Mouse (Mus musculus) hindbrain, embryonic 13.5 days (tissue): ENCODE measurements around the gene Agpat3. TPM values are rescaled to one million over a fixed set of nuclear protein-coding genes. Genes with fewer than 3 reads are reported as not detected.

Experiments used
- ATAC-seq: fragments of 200-750 bp; cut with Nextera tagmentation; 2 replicates; pipeline ENCODE4 v1.8.0; 2017; ENCODE audit warnings: moderate TSS enrichment; ENCODE audit not compliant: low FRiP score
- H3K27ac ChIP-seq: fragments of 300-500 bp; sonication (generic); 2 replicates; pipeline ENCODE4 v1.5.1; 2015; ENCODE audit warnings: inconsistent platforms, mild to moderate bottlenecking, moderate library complexity
- H3K27me3 ChIP-seq: fragments of 300-500 bp; sonication (generic); 2 replicates; pipeline ENCODE4 v1.6.1; 2015; ENCODE audit warnings: mild to moderate bottlenecking, inconsistent platforms
- H3K36me3 ChIP-seq: fragments of 300-500 bp; sonication (generic); 2 replicates; pipeline ENCODE4 v1.6.1; 2015; ENCODE audit warnings: mild to moderate bottlenecking, inconsistent platforms
- H3K4me1 ChIP-seq: fragments of 300-500 bp; sonication (generic); replicated peaks from 2 replicates; pipeline ENCODE4 v1.6.1; 2015; ENCODE audit warnings: inconsistent platforms
- H3K4me2 ChIP-seq: fragments of 300-500 bp; sonication (generic); 2 replicates; pipeline ENCODE4 v1.6.1; 2015; ENCODE audit warnings: inconsistent platforms, mild to moderate bottlenecking, moderate library complexity
- H3K4me3 ChIP-seq: fragments of 300-500 bp; sonication (generic); 2 replicates; pipeline ENCODE4 v1.5.1; 2015; ENCODE audit warnings: mild to moderate bottlenecking, inconsistent platforms
- H3K9ac ChIP-seq: fragments of 300-500 bp; sonication (generic); 2 replicates; pipeline ENCODE4 v1.6.1; 2015; ENCODE audit warnings: mild to moderate bottlenecking, inconsistent platforms
- H3K9me3 ChIP-seq: fragments of 300-500 bp; sonication (generic); 2 replicates; pipeline ENCODE4 v1.6.1; 2016; ENCODE audit warnings: inconsistent platforms
- WGBS: fragments of 180-500 bp; shearing (Covaris S2); methylation state at CpG from one replicate; pipeline ENCODE4 v1.1.7; 2015; 5-methylcytosine and 5-hydroxymethylcytosine counted together
- polyA plus RNA-seq: library from polyadenylated mRNA; unstranded; fragments of >200 nt; fragmentation: Nextera tagmentation; extraction: Ambion mirVana; gene quantifications from 2 replicates; pipeline ENCODE4 v1.2.1, GENCODE M21; 2015

Agpat3 gene
- polyA plus RNA-seq = 51.2 and 54.4 TPM in 2 replicates

DNA sequence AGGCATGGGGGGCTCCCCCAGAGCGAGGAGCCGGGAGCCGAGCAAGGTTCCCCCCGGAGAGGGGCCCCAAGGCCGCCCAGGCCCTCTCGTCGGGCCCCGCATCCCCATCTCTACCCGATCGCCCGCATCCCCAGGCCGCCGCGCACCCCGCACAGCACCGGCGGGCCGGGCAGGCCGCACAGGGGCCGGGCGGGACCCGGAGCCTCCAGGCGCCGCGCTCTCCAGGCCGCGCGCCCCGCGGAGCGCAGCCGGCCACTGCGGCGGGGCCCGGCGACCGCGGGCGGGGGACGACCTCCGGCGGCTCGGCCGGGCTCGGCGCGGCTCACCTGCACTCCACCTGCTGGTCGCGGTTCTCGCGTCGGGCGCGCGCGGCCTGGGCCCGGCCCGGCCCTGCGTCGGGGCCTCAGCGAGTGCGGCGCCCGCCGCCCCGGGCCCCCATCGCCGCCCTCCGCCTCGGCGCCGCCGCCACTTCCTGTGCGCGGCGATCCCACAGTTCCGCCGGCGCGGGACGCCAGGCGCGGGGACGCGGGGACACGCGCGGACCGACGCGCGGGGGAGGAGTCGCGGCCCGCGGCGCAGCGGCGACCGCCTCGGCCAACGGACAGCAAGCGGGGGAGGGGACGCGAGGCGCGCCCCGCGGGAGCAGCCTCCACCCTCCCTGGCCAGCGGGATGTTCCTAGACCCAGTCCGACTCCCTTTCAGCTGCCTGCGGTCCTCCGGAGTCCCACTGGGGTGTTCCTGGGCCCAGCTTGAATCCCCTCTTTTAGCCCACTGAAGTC lies at the start of gene Agpat3:
TSS of gene Agpat3 (minus strand) at position 603 of the 779 bp plus-strand sequence.
- peak within 1 kb of the TSS; percentile 85 for H3K27ac ChIP-seq
- peak within 1 kb of the TSS; percentile 98 for H3K4me3 ChIP-seq
- H3K4me2 ChIP-seq = peak within 1 kb of the TSS; percentile 88
- peaks cover 45% of the 10 kb centered on the region for H3K4me1 ChIP-seq
- H3K36me3 ChIP-seq = peaks cover 4% of the 10 kb centered on the region; the same call in 1 of the 2 replicates
- no peaks in the 10 kb centered on the region for H3K9me3 ChIP-seq
- H3K27me3 ChIP-seq = no peaks in the 10 kb centered on the region
- peak; percentile 87 for ATAC-seq
- under 1% methylated on average over 89 of the region's 113 CpGs for WGBS
- peak within 1 kb of the TSS; percentile 99 for H3K9ac ChIP-seq

DNA sequence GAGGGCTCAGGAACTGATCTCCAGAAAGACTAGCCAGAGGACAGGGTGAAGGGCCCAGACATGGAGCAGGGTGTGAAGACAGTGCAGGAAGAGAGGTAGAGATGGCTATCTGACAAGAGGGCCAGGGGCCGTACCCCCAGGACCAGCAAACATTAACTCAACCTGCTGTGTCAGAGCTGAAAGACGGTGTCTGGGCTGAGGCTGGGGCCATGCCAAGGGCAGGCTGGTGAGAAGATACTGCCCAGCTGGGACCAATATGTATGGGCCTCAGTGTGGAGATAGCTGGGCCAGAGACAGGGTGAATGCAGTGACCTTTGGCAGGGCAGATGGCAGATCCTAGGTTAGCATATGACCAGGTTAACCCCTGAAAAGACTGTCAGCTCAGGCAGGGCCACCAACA lies 48.8 kb upstream of the Agpat3 start:
- no peak overlapping the region for H3K9ac ChIP-seq
- peaks cover 72% of the 10 kb centered on the region for H3K36me3 ChIP-seq
- no peaks in the 10 kb centered on the region for H3K9me3 ChIP-seq
- WGBS = 95% methylated on average over 2 of the region's 2 CpGs
- H3K4me2 ChIP-seq = no peak overlapping the region
- peaks cover 20% of the 10 kb centered on the region for H3K4me1 ChIP-seq
- no peaks in the 10 kb centered on the region for H3K27me3 ChIP-seq
- no peak for ATAC-seq
- no peak overlapping the region for H3K4me3 ChIP-seq
- no peak overlapping the region for H3K27ac ChIP-seq

DNA sequence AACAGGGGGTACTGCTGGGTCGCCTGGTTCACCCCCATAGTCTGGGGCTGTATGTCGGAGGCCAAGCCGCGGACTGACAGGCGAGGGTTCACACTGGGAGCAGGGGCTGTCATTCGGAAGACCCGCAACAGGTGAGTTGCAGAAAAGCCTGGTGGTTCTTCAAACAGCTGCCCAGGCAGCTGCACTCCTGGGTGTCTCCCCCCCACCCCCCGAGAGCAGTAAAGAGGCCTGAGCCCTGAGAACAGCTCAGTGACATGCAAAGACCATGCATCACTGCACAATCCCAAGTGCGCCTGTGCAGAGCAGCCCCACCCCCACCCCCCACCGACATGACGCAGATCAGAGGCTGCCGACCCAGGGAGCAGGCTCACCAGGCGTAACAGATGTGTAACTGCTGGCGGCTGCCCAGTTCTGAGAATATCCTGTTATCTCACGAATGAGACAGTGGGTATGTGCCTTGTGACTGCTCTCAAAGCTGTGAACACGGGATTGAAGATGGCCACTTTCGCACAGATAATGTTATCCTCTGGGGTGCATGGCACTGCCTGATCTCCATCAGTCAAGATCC lies 46.9 kb upstream of the Agpat3 start:
- no peak overlapping the region for H3K4me3 ChIP-seq
- H3K27me3 ChIP-seq = no peaks in the 10 kb centered on the region
- H3K4me1 ChIP-seq = peaks cover 31% of the 10 kb centered on the region
- H3K27ac ChIP-seq = peak overlapping the region; percentile 35; the same call in 1 of the 2 replicates
- ATAC-seq = no peak
- 0 out of 2 replicates have a peak overlapping the region, but pooled peaks have one; percentile 35 for H3K9ac ChIP-seq
- H3K4me2 ChIP-seq = no peak overlapping the region
- peaks cover 55% of the 10 kb centered on the region for H3K36me3 ChIP-seq
- no peaks in the 10 kb centered on the region for H3K9me3 ChIP-seq
- WGBS = 34% methylated on average over 17 of the region's 17 CpGs

DNA sequence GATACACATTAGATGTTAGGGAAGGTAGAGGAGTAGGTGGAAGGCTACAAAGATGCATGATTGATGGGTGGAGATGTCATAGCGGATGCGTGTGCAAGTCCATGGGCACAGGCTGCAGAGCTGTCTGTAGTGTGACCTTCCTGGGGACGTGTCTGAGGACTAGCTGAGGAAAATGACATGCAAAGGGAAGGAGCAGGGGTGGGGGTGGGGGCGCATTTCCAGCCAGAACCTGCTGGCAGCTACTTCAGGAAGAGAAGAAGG lies 44.3 kb upstream of the Agpat3 start:
- no peak overlapping the region for H3K9ac ChIP-seq
- ATAC-seq = peak; percentile 44
- H3K27me3 ChIP-seq = peaks cover 12% of the 10 kb centered on the region
- no peak overlapping the region for H3K4me3 ChIP-seq
- H3K27ac ChIP-seq = no peak overlapping the region; the same call in 1 of the 2 replicates
- H3K4me1 ChIP-seq = peaks cover 36% of the 10 kb centered on the region
- peaks cover 28% of the 10 kb centered on the region for H3K36me3 ChIP-seq
- no peaks in the 10 kb centered on the region for H3K9me3 ChIP-seq
- H3K4me2 ChIP-seq = peak overlapping the region; percentile 45
- WGBS = 60% methylated on average over 4 of the region's 4 CpGs

DNA sequence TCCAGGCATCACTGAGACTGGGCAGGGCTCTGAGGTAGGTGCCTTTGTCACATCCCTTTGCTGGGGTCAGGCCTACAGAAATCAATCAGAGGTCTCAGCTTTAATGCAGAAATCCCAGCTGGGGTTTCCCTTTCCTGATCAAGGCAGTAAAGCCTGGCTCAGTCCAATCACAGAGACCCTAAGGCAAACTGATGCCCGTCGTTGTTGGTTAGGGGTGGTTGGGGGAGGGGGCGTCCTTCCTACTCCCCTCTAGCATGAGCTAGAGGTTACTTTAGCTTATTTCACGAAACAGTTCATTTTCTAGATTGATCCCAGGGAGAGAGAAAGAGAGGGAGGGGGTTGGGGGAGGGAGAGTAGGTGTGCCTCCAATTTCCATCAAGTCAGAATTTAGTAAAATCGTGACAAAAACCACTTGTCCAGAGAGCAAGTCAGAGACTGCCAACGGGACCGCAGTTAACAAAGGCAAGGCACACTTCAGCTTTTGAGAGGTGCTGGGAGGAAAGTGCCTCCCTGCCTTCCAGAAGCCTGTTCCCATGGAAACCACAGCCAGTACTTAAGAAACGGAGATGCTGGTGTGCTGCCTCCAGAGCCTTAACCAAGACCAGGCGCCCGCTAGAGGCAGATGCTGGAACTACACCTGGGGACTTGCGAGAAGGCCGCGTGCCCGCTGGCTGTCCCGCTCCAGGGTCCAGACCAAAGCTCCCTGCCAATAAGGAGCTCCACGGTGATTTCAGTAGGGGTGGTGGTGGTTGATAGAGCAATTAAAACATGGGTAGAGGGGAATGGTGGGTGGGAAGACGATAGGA lies 43.7 kb upstream of the Agpat3 start:
- Histone ChIP-seq H3K9ac (no peak overlapping the region), H3K4me1 (peaks cover 36% of the 10 kb centered on the region), H3K4me2 (peak overlapping the region; percentile 45), H3K4me3 (no peak overlapping the region), H3K27me3 (peaks cover 17% of the 10 kb centered on the region), H3K9me3 (no peaks in the 10 kb centered on the region), H3K36me3 (peaks cover 23% of the 10 kb centered on the region), H3K27ac (peak overlapping the region; percentile 78)
- WGBS = 6% methylated on average over 17 of the region's 17 CpGs
- ATAC-seq = peak; percentile 83

DNA sequence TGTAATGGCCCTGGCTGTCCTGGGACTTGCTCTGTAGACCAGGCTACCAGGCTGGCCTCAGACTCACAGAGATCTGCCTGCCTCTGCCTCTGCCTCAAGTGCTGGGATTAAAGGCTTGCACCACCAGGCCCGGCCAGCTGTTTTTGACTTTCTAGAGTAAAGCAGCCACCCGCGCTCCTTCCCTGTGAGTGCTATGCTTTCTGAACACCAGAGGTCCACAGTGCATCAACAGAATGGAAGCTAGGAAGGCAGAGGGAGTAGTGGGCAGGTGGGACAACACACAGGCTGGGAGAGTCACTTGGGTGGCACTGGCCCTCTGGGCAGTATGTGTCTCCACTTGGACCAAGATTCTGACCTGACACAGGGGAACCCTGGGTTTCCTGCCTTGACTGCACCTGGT lies 43.1 kb upstream of the Agpat3 start:
- peaks cover 40% of the 10 kb centered on the region for H3K4me1 ChIP-seq
- H3K27ac ChIP-seq = peak overlapping the region; percentile 78
- H3K27me3 ChIP-seq = peaks cover 23% of the 10 kb centered on the region
- H3K36me3 ChIP-seq = peaks cover 17% of the 10 kb centered on the region
- H3K9ac ChIP-seq = no peak overlapping the region
- 75% methylated on average over 3 of the region's 3 CpGs for WGBS
- H3K9me3 ChIP-seq = no peaks in the 10 kb centered on the region
- no peak overlapping the region for H3K4me3 ChIP-seq
- 0 out of 2 replicates have a peak, but pooled peaks have one; percentile 5 for ATAC-seq
- 0 out of 2 replicates have a peak overlapping the region, but pooled peaks have one; percentile 45 for H3K4me2 ChIP-seq

DNA sequence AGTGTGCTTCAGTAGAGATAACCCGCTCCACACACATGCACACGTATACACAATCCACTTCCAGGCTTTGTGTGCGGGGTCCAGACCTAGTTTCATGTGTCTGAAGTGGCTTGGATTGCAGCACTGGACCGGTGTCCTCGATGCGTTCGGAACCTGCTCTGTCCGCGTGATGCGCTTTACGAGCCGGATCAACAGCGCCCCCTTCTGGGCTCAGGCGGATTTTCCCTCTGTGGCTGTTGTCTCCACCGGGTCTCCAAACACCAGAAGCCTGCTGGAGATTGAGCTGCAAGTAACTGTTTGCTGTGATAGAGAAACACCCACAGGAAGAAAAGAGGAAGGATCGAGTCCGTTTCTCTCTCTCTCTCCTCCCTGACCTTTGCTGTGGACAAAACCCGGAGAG lies 39.8 kb upstream of the Agpat3 start:
- Histone ChIP-seq H3K4me2 (no peak overlapping the region), H3K27ac (no peak overlapping the region)

DNA sequence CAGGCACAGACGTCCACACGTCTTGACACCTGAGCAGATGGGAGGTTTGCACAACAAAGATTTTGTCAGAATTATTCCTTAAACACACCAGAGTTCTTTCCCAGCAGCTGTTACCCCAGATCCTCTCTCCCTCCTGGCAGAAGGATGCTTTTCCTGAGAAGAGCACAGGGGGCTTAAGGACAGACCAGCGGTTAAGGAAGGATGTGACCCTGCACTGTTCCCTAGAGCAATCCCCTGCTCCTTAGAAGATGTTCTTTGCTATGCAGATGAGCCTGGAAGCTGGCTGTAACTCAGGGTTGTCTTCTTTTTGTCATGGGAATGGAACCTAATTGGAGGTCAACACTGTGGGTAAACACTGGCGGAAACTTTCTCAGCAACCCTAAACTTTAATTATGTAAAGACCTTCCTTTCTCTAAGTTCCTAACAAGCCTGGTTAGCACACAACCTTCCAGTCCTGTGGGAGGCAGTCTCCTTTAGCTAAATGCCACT lies 38.7 kb upstream of the Agpat3 start:
- H3K27ac ChIP-seq = no peak overlapping the region
- ATAC-seq = no peak
- no peak overlapping the region for H3K4me3 ChIP-seq
- peaks cover 45% of the 10 kb centered on the region for H3K27me3 ChIP-seq
- H3K4me1 ChIP-seq = peaks cover 19% of the 10 kb centered on the region
- no peak overlapping the region for H3K9ac ChIP-seq
- 20% methylated on average over 4 of the region's 4 CpGs for WGBS
- H3K36me3 ChIP-seq = no peaks in the 10 kb centered on the region
- no peaks in the 10 kb centered on the region for H3K9me3 ChIP-seq
- H3K4me2 ChIP-seq = no peak overlapping the region

More for the DNA sequence above, 39.8 kb upstream of the Agpat3 start:
- Histone ChIP-seq H3K4me1 (peaks cover 27% of the 10 kb centered on the region), H3K9me3 (no peaks in the 10 kb centered on the region), H3K36me3 (no peaks in the 10 kb centered on the region), H3K27me3 (peaks cover 45% of the 10 kb centered on the region), H3K9ac (no peak overlapping the region), H3K4me3 (no peak overlapping the region)
- no peak for ATAC-seq
- WGBS = 2% methylated on average over 18 of the region's 18 CpGs

DNA sequence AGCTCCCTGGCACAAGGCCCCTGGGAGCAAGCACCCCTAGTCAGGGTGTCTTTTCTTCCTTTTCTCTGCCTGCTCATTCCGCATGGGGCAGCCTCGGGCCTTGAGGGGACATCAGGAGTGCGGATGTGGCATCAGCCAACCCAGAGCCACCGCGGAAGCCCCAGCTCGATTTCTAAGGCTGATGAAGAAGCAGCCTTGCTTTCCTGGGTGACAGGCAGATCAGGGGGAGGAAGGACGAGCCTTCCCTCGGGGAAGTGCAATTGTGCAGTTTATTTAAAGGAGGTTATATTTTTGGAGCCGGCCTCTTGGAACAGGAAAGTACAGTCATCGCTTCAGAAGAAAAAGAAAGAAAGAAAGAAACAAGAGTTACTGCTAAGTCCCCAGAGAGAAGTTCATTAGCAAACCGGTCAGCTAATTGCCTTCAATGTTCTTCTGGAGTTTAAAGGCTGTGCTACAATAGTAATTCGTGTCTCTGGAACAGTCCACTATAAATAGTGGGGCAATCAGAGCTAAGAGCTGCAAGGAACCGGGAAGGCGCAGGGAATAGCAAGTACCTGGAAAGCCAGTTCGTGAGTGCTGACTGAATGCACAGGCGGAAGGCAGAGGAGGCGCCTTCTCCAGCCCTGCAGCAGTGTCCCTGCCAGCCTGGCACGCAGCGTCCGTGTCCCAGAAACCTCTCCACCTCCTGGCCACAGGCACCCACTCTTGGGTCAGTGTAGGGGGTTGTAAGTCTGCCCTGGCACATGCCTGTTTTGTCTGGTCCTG lies 36.1 kb upstream of the Agpat3 start:
- no peak overlapping the region for H3K4me3 ChIP-seq
- no peak overlapping the region for H3K27ac ChIP-seq
- H3K9me3 ChIP-seq = no peaks in the 10 kb centered on the region
- no peaks in the 10 kb centered on the region for H3K36me3 ChIP-seq
- no peak overlapping the region for H3K4me2 ChIP-seq
- peak overlapping the region; percentile 49; the same call in 1 of the 2 replicates for H3K9ac ChIP-seq
- WGBS = 71% methylated on average over 20 of the region's 20 CpGs
- ATAC-seq = no peak
- peaks cover 45% of the 10 kb centered on the region for H3K27me3 ChIP-seq
- H3K4me1 ChIP-seq = peaks cover 9% of the 10 kb centered on the region; the same call in 1 of the 2 replicates

DNA sequence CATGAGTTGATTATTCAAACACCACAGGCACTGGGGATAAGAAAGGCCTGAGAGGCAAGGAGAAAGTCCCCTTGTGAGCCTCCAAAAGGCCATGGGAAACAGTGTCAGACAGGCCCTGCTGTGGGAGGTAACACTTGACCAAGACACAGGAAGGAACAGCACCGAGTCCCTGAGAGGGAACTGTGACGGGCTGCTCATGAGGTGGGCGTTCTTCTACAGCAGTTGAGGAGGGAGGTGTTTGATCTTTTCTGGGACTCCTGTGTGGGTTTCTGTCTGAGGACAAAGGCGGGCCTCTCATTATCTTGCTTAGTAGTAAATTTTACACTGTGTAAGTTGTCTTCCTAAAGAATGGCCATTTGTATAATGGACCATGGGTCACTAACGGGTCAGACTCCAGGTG lies 33.2 kb upstream of the Agpat3 start:
- Histone ChIP-seq H3K9ac (no peak overlapping the region), H3K27me3 (peaks cover 23% of the 10 kb centered on the region), H3K27ac (no peak overlapping the region), H3K4me1 (peaks cover 2% of the 10 kb centered on the region; the same call in 1 of the 2 replicates), H3K36me3 (no peaks in the 10 kb centered on the region), H3K9me3 (no peaks in the 10 kb centered on the region), H3K4me2 (no peak overlapping the region), H3K4me3 (no peak overlapping the region)
- 64% methylated on average over 5 of the region's 5 CpGs for WGBS
- ATAC-seq = no peak

DNA sequence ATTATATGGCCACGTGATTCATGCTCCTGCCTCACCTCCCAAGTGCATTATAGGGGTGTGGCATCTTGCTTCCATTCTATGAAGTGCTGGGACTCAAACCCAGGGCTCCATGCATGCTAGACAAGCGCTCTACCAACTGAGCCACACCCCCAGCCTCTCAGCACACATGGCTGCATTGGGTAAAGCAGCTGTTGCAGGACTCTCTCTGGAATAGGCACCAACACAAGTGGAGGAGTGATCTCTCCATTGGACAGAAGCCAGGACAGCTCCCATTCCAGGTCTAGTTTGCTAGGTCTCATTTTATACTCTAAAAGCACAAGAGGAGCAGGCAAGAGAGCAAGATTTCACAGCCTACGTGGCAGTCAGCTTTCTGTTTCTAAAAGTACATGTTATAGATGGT lies 31.3 kb upstream of the Agpat3 start:
- no peak overlapping the region for H3K4me3 ChIP-seq
- H3K9ac ChIP-seq = no peak overlapping the region
- no peaks in the 10 kb centered on the region for H3K9me3 ChIP-seq
- WGBS = 78% methylated on average over 3 of the region's 3 CpGs
- H3K36me3 ChIP-seq = no peaks in the 10 kb centered on the region
- H3K27me3 ChIP-seq = peaks cover 5% of the 10 kb centered on the region; the same call in 1 of the 2 replicates
- H3K4me2 ChIP-seq = no peak overlapping the region
- H3K27ac ChIP-seq = no peak overlapping the region
- no peak for ATAC-seq
- H3K4me1 ChIP-seq = no peaks in the 10 kb centered on the region
